Mouse (Mus musculus): ENCODE results near the gene Psors1c2.

Psors1c2 gene

GRCm38 (mm10) chr17:35556186-35556765 is 23.3 kb downstream of the Psors1c2 start:
- no peak for DNase-seq (ENCODE audit: low read depth, low spot score)

- DNase-seq (ENCODE audit: low read depth, low spot score), result peak; percentile 57
Observed at GRCm38 (mm10) chr17:35556812-35557211, 23.8 kb downstream of the Psors1c2 start.

GRCm38 (mm10) chr17:35557351-35557750 is 24.4 kb downstream of the Psors1c2 start:
- DNase-seq (ENCODE audit: low read depth, low spot score), result no peak

GRCm38 (mm10) chr17:35558216-35558615 is 25.2 kb downstream of the Psors1c2 start:
- DNase-seq (ENCODE audit: low read depth, low spot score), result no peak

GRCm38 (mm10) chr17:35567150-35567549 is 34.1 kb downstream of the Psors1c2 start, which contains the start of gene 2300002M23Rik:
Gene 2300002M23Rik (plus strand): TSS chr17:35567450.
- DNase-seq (ENCODE audit: low read depth, low spot score), result no peak

- DNase-seq (ENCODE audit: low read depth, low spot score), result no peak
Observed at GRCm38 (mm10) chr17:35567767-35568166, 34.8 kb downstream of the Psors1c2 start.

GRCm38 (mm10) chr17:35569091-35569944 is 36.3 kb downstream of the Psors1c2 start:
- DNase-seq (ENCODE audit: low read depth, low spot score), result no peak

GRCm38 (mm10) chr17:35570836-35571235 is 37.8 kb downstream of the Psors1c2 start:
- no peak for DNase-seq (ENCODE audit: low read depth, low spot score)

- DNase-seq (ENCODE audit: low read depth, low spot score), result no peak
Observed at GRCm38 (mm10) chr17:35571477-35571876, 38.5 kb downstream of the Psors1c2 start.

- peak; percentile 94 for DNase-seq (ENCODE audit: low read depth, low spot score)
Observed at GRCm38 (mm10) chr17:35578211-35578610, 45.2 kb downstream of the Psors1c2 start.

GRCm38 (mm10) chr17:35582900-35583299 is 49.9 kb downstream of the Psors1c2 start:
- no peak for DNase-seq (ENCODE audit: low read depth, low spot score)
